Mouse (Mus musculus): ENCODE data around the gene Hexim1. TPM values are rescaled to one million over a fixed set of nuclear protein-coding genes. Genes with fewer than 3 reads are reported as not detected.

Gene Hexim1
- total RNA-seq (2021), result 10 to 100 TPM; 49.6 to 50.1 TPM
- long read RNA-seq, experiment 1, transcript Hexim1-201 (1 exons, 3,495 nt), result major isoform, 33 of 33 reads
- long read RNA-seq, experiment 1, partial matches to known transcripts, result 0 of 33 reads
- long read RNA-seq, experiment 1, other reads (novel, unspliced or antisense), result 0 of 33 reads
- long read RNA-seq, experiment 2, transcript Hexim1-201 (1 exons, 3,495 nt), result major isoform, 15 of 15 reads
- long read RNA-seq, experiment 2, partial matches to known transcripts, result 0 of 15 reads
- long read RNA-seq, experiment 2, other reads (novel, unspliced or antisense), result 0 of 15 reads

- peak; percentile 100 for DNase-seq
Measured at GRCm38 (mm10) chr11:103116008-103116818, at the start of gene Hexim1. Gene Hexim1, plus strand, starts transcription at chr11:103116231.

GRCm38 (mm10) chr11:103067051-103067361 is 49.0 kb upstream of the Hexim1 start:
- DNase-seq, result no peak

- peak; percentile 67 for DNase-seq
Measured at GRCm38 (mm10) chr11:103067457-103068001, 48.5 kb upstream of the Hexim1 start.

- DNase-seq, result no peak
Measured at GRCm38 (mm10) chr11:103068272-103068671, 47.8 kb upstream of the Hexim1 start.

- DNase-seq, result no peak
Measured at GRCm38 (mm10) chr11:103068884-103069283, 47.1 kb upstream of the Hexim1 start.

- DNase-seq, result no peak
Measured at GRCm38 (mm10) chr11:103069731-103070130, 46.3 kb upstream of the Hexim1 start.

GRCm38 (mm10) chr11:103070322-103070880 is 45.6 kb upstream of the Hexim1 start:
- DNase-seq, result no peak

- no peak for DNase-seq
Measured at GRCm38 (mm10) chr11:103073671-103074070, 42.4 kb upstream of the Hexim1 start.

GRCm38 (mm10) chr11:103074121-103074650 is 41.8 kb upstream of the Hexim1 start:
- no peak for DNase-seq

GRCm38 (mm10) chr11:103074796-103075323 is 41.2 kb upstream of the Hexim1 start:
- no peak for DNase-seq

- no peak for DNase-seq
Measured at GRCm38 (mm10) chr11:103076010-103076409, 40.0 kb upstream of the Hexim1 start.

GRCm38 (mm10) chr11:103076581-103076980 is 39.5 kb upstream of the Hexim1 start:
- DNase-seq, result no peak

GRCm38 (mm10) chr11:103078131-103078530 is 37.9 kb upstream of the Hexim1 start:
- DNase-seq, result no peak

GRCm38 (mm10) chr11:103080323-103081091 is 35.5 kb upstream of the Hexim1 start:
- DNase-seq, result no peak

- no peak for DNase-seq
Measured at GRCm38 (mm10) chr11:103081631-103082030, 34.4 kb upstream of the Hexim1 start.

- DNase-seq, result no peak
Measured at GRCm38 (mm10) chr11:103093306-103093705, 22.7 kb upstream of the Hexim1 start.

GRCm38 (mm10) chr11:103093862-103094833 is 21.9 kb upstream of the Hexim1 start:
- peak; percentile 75 for DNase-seq

GRCm38 (mm10) chr11:103095107-103095670 is 20.8 kb upstream of the Hexim1 start:
- DNase-seq, result no peak

GRCm38 (mm10) chr11:103095801-103096200 is 20.2 kb upstream of the Hexim1 start:
- no peak for DNase-seq

All from adrenal gland, postnatal 10 days (tissue).